Mouse (Mus musculus) forebrain, embryonic 10.5 days (tissue): ENCODE measurements around the gene Gpc4. TPM values are rescaled to one million over a fixed set of nuclear protein-coding genes. Genes with fewer than 3 reads are reported as not detected.

Source experiments
- DNase-seq: peaks from one replicate; pipeline ENCODE4 v3.0.0-alpha.2; 2017; ENCODE audit warnings: low spot score; ENCODE audit errors: extremely low spot score
- H3K27ac ChIP-seq: fragments of 300-500 bp; sonication (generic); 2 replicates; pipeline ENCODE4 v1.5.1; 2016; ENCODE audit warnings: mild to moderate bottlenecking
- H3K27me3 ChIP-seq: fragments of 300-500 bp; sonication (generic); 2 replicates; pipeline ENCODE4 v1.6.1; 2016; ENCODE audit warnings: mild to moderate bottlenecking; ENCODE audit not compliant: poor library complexity, severe bottlenecking
- H3K36me3 ChIP-seq: fragments of 300-500 bp; sonication (generic); replicated peaks from 2 replicates; pipeline ENCODE4 v1.6.1; 2016; ENCODE audit warnings: mild to moderate bottlenecking, moderate library complexity
- H3K4me1 ChIP-seq: fragments of 300-500 bp; sonication (generic); 2 replicates; pipeline ENCODE4 v1.6.1; 2016
- H3K4me3 ChIP-seq: fragments of 300-500 bp; sonication (generic); 2 replicates; pipeline ENCODE4 v1.5.1; 2016; ENCODE audit warnings: mild to moderate bottlenecking, moderate library complexity
- H3K9me3 ChIP-seq: fragments of 300-500 bp; sonication (generic); 2 replicates; pipeline ENCODE4 v1.6.1; 2016; ENCODE audit warnings: mild to moderate bottlenecking, moderate library complexity
- WGBS: fragments of 180-500 bp; shearing (Covaris S2); methylation state at CpG from one replicate; pipeline ENCODE4 v1.1.7; 2016; 5-methylcytosine and 5-hydroxymethylcytosine counted together
- polyA plus RNA-seq: library from polyadenylated mRNA; unstranded; fragments of >200 nt; fragmentation: Nextera tagmentation; extraction: Ambion mirVana; gene quantifications from 2 replicates; pipeline ENCODE4 v1.2.1, GENCODE M21; 2016

Gpc4 gene
- 74.0 and 83.7 TPM in 2 replicates for polyA plus RNA-seq

DNA sequence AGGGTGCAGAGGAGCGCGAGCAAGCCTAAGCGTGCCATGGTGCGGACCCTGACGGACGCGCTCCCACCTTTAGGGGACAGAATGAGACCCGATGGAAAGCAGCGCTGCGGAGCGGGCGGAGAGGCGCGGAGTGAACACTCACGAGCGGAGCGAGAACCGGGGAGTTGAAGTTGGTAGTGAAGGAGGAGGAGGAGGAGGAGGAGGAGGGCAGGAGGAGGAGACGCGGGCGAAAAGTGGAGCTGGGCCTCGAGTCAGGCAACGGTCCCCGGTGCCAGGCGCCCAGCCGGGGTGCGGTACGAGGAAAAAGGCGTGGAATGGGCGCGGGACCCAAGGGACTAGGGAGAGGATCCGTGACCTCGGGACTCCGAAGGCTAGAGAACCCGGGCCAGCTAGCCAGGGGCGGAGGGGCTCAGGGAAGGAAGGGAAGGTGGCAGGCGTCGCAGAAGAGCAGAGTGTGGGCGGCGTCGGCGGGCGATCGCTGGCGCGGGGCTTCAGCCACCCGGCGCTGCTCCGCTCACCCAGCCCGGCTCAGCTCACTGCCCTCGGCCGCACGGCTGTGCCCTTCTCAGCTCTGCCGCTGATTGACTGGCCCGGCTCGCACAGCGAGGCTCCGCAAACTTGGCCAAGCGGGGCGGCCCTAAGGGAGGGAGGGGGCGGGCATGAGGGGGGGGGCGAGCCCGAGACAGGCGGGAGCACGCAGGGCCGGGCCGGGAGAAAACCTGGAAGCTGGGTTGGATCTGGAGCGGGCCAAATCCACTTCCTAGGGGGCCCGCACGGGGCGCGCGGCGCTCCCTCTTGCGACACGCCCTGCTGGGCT is at the start of gene Gpc4:
Gene Gpc4 (minus strand): TSS at position 515 of the 817 bp plus-strand sequence.
- H3K9me3 ChIP-seq = no peaks in the 10 kb centered on the region
- peaks cover 49% of the 10 kb centered on the region for H3K27me3 ChIP-seq
- H3K27ac ChIP-seq = peak within 1 kb of the TSS; percentile 93
- H3K4me3 ChIP-seq = peak within 1 kb of the TSS; percentile 70
- 15% methylated on average over 57 of the region's 76 CpGs for WGBS
- peak; percentile 74 for DNase-seq
- H3K4me1 ChIP-seq = peaks cover 44% of the 10 kb centered on the region
- peaks cover 17% of the 10 kb centered on the region for H3K36me3 ChIP-seq

DNA sequence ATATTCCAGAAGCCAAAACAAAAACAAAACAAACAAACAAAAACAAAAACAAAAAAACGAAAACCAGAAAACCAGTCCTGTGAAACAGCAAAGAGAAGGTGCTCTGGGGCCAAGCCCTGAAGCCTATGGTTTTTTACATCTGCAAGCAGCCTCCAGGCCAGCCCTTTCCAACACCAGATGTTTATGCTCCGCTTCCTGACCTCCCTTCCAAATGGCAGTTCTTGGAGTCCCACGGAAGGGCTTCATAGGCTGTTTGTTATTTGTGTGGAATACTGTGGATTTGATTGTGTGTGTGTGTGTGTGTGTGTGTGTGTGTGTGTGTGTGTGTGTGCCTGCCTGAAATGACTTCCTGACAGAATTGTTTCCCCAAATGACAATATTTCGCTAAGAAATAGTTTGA is 47.8 kb upstream of the Gpc4 start:
- no peaks in the 10 kb centered on the region for H3K9me3 ChIP-seq
- H3K4me1 ChIP-seq = peaks cover 11% of the 10 kb centered on the region
- H3K36me3 ChIP-seq = no peaks in the 10 kb centered on the region
- DNase-seq = no peak
- H3K27me3 ChIP-seq = peaks cover 33% of the 10 kb centered on the region
- WGBS = 71% methylated on average over 4 of the region's 4 CpGs
- H3K27ac ChIP-seq = no peak overlapping the region
- no peak overlapping the region for H3K4me3 ChIP-seq

DNA sequence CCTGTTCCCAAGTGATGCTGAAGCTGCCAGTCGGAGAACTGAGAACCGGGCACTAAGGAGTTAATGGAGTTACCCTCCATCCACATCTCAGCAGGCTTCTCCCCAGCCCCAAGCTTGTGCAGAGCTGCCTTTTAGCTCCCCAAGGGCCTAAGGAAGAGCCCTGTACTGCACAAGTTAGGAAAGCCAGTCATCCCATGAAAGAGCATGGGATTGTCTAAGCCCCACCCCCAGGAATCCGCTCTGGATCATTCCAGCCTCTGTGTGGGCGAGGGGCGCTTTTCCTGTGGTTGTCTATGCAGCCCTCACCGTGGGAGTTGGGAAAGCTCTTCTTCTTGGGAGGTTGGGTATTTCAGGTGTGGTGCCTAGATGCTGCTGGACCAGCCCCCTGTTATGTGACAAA is 34.8 kb upstream of the Gpc4 start:
- no peak for DNase-seq
- no peak overlapping the region for H3K4me3 ChIP-seq
- no peaks in the 10 kb centered on the region for H3K9me3 ChIP-seq
- 19% methylated on average over 6 of the region's 6 CpGs for WGBS
- H3K36me3 ChIP-seq = no peaks in the 10 kb centered on the region
- peak overlapping the region; percentile 30; the same call in 1 of the 2 replicates for H3K27ac ChIP-seq
- H3K4me1 ChIP-seq = peaks cover 16% of the 10 kb centered on the region
- peaks cover 30% of the 10 kb centered on the region for H3K27me3 ChIP-seq

DNA sequence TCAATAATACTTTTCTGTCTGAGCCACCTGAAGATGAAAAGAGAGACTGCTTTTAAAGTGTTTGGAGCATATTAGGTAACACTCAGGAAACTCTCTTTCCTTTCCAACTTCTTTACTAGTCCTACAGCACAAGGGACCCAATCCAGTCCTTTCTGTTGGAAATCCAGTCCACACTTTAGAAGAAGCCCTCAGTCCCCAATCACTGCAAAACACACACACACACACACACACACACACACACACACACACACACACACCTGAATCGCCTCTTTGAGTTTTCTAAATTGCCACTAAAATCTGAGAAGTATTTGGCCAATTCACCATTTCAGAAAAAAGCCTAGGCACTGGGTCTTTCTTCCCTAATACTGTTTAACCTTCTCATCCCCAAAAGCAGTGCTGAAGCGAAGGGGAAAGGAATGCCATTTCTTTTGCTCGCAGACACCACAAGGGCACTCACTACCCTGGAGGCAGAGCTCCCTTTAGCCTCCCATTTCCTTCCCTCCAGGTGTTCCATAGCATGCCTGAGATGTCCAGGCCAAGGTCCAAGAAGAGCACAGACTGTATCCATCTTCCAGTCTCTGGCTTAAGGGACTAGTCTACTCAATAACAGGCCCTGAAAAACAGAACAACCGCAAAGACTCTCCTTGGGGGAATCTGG is 28.4 kb upstream of the Gpc4 start:
- 27% methylated on average over 4 of the region's 4 CpGs for WGBS
- Histone ChIP-seq H3K4me3 (no peak overlapping the region), H3K4me1 (peaks cover 30% of the 10 kb centered on the region), H3K27ac (0 out of 2 replicates have a peak overlapping the region, but pooled peaks have one; percentile 20), H3K36me3 (no peaks in the 10 kb centered on the region), H3K9me3 (no peaks in the 10 kb centered on the region), H3K27me3 (peaks cover 47% of the 10 kb centered on the region)
- peak; percentile 32 for DNase-seq

DNA sequence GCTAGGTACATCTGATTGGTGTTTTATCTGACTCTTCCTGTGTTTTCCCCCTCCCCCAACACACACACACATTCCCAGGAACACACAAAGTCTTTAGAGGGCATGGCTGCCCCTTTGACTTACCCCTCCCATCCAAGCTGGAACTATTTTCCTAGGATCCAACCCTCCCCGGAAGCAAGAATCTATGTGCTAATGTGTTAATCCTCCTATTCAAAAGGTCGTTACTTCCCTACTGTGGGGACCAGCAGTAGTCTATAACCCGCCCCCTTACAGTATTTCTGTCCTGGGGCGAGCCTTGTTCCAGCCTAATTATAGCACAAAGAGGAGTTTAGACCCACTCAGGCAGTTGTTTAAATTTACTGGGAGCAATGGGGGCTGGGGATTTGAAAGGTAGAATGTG is 24.0 kb upstream of the Gpc4 start:
- Histone ChIP-seq H3K4me1 (peaks cover 40% of the 10 kb centered on the region), H3K4me3 (no peak overlapping the region), H3K27ac (0 out of 2 replicates have a peak overlapping the region, but pooled peaks have one; percentile 51), H3K27me3 (peaks cover 81% of the 10 kb centered on the region), H3K9me3 (no peaks in the 10 kb centered on the region), H3K36me3 (no peaks in the 10 kb centered on the region)
- DNase-seq = peak; percentile 19
- WGBS = 17% methylated on average over 4 of the region's 4 CpGs

DNA sequence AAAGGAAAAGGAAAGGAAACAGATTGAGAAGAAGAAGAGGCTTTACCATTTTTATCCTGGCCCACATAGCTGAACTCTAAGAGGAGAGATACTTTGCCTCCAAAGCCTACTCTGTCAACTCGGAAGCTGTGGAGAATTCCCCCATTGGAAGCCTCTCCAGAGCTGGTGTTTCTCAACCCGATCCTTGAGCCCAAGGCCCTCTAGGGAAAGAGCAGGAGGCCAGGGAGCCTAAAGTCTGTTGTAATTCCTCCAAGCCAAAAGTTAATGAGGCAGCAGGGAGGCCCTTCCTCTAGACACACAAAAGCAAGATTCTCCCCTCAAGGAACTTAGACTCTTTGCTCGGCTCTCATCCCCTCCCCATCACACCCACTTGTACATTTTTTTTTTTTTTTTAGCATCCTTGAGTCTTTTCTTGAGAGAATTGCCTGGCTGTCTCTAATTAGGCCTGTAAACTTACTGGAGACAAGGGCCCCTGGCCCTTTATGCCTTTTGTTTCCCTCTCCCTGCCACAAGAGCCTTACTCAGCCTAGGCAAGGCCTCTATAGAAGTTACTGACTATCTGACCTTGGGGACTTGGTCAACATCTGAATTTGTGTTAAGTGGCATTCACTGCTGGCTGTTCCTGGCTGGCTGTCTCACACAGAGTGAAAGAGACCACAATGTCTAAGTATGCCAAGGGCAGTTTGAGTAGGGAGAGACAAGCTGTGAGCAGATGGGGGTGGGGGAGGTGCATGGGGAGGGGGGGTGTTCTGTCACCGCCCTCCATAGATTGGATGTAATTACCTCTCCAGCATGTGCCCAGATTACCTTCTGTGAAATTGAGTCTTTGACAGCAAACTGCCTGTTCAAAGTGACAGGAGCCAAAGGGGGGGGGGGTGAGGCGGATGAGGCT is 18.7 kb upstream of the Gpc4 start:
- peaks cover 91% of the 10 kb centered on the region for H3K27me3 ChIP-seq
- DNase-seq = no peak
- H3K4me3 ChIP-seq = no peak overlapping the region
- WGBS = 19% methylated on average over 5 of the region's 5 CpGs
- no peaks in the 10 kb centered on the region for H3K9me3 ChIP-seq
- H3K4me1 ChIP-seq = peaks cover 20% of the 10 kb centered on the region
- H3K36me3 ChIP-seq = no peaks in the 10 kb centered on the region
- H3K27ac ChIP-seq = 0 out of 2 replicates have a peak overlapping the region, but pooled peaks have one; percentile 30

DNA sequence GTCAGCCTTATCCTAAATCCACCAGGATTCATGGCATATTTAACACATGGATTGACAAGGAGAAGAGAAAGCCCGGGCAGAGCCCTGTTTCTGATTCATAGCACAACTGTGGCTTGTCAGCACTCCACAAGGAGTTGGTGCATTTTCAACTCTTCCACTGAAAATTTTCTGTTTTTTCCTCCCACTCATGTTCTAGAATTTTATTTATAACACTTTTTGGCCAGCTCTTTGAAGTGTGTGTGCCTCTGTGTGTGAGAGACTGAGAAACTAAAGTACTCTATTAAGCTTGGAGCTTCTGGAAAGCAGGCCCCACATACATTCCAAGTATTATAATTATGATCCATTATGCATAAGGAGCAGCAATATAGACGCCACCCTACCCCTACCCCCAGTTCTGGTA is 16.3 kb upstream of the Gpc4 start:
- H3K27ac ChIP-seq = no peak overlapping the region
- WGBS = 68% methylated on average over 2 of the region's 2 CpGs
- H3K9me3 ChIP-seq = no peaks in the 10 kb centered on the region
- H3K4me3 ChIP-seq = no peak overlapping the region
- peaks cover 17% of the 10 kb centered on the region for H3K4me1 ChIP-seq
- H3K36me3 ChIP-seq = no peaks in the 10 kb centered on the region
- H3K27me3 ChIP-seq = peaks cover 68% of the 10 kb centered on the region
- no peak for DNase-seq

DNA sequence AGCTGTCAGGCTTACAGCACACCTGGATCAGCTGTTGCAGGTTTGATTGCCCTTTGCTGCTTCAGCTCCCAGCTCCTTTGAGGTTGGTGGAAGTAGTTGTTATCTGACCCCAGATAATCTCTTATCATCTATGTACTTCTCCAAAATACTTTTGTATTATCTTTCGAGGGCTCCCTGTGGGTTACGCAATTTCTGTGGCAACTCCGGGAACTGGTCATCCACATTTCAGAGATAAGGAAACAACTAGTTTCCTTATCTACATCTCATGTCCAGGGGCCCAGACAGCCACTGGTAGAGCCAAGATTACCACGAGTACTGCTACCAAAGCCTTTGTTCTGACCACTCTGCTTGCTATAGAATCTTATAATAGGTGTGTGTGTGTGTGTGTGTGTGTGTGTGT is 12.0 kb upstream of the Gpc4 start:
- Histone ChIP-seq H3K4me3 (no peak overlapping the region), H3K27ac (no peak overlapping the region), H3K36me3 (no peaks in the 10 kb centered on the region), H3K9me3 (no peaks in the 10 kb centered on the region), H3K27me3 (peaks cover 30% of the 10 kb centered on the region), H3K4me1 (no peaks in the 10 kb centered on the region)
- 79% methylated on average over 4 of the region's 4 CpGs for WGBS
- DNase-seq = no peak

DNA sequence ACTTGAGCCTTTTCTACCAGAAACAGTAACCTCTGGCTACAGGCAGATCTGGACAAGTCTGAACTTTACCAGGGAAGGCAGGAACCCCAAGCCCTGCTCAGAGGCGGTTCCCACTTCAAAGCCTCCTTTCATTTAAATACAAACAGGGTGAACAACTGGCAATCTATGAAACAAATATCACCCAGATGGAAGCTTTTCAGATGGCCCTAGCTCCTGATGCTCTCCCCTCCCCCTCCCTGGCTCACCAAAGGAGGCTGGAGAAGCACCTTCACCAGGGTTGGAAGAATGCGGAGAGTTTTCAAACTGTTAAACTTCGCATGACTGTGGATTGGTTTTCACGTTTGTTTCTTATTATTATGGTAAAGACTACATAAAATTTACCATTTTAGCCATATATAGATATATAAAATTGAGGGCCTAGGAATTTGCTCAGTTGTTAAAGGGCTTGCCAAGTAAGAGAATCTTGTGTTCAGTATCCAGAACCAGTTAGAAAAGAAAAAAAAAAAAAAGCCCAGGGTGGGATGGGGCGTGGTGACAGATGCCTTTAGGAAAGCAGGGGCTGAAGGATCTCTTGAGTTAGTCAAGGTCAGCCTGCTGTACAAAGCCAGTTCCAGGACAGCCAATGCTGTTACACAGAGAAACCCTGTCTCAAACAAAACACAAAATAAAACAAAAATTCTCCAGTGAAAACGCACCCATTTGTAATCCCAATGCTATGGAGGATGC is 2.6 kb upstream of the Gpc4 start:
- H3K9me3 ChIP-seq = no peaks in the 10 kb centered on the region

DNA sequence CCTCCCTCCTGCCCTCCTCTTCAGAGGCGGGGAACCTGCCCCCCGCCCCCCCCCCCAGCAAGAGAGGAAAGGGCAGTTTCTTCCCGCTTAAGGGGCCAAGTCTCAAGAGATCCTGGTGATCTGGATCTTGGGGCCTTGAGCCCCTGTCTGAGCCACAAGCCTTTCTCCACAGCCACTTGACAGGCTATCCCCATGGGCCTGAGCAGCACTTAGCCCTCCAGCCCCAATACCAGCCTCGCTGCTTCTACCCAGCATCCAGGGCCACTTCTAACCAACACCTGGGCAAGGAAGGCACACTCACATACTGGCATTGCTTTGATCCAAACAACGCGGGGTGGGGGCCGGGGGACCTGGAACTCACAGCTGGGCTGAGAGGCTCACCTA is 495 bp upstream of the Gpc4 start:
- H3K36me3 ChIP-seq = peaks cover 11% of the 10 kb centered on the region
- H3K27me3 ChIP-seq = peaks cover 49% of the 10 kb centered on the region
- peak overlapping the region; percentile 93 for H3K27ac ChIP-seq
- no peaks in the 10 kb centered on the region for H3K9me3 ChIP-seq
- H3K4me1 ChIP-seq = peaks cover 44% of the 10 kb centered on the region
- peak overlapping the region; percentile 70 for H3K4me3 ChIP-seq
- 45% methylated on average over 4 of the region's 7 CpGs for WGBS
- DNase-seq = no peak

More for the DNA sequence above, 2.6 kb upstream of the Gpc4 start:
- Histone ChIP-seq H3K27me3 (peaks cover 44% of the 10 kb centered on the region), H3K4me1 (peaks cover 28% of the 10 kb centered on the region), H3K27ac (no peak overlapping the region), H3K4me3 (no peak overlapping the region), H3K36me3 (no peaks in the 10 kb centered on the region)
- DNase-seq = no peak
- 46% methylated on average over 6 of the region's 6 CpGs for WGBS

DNA sequence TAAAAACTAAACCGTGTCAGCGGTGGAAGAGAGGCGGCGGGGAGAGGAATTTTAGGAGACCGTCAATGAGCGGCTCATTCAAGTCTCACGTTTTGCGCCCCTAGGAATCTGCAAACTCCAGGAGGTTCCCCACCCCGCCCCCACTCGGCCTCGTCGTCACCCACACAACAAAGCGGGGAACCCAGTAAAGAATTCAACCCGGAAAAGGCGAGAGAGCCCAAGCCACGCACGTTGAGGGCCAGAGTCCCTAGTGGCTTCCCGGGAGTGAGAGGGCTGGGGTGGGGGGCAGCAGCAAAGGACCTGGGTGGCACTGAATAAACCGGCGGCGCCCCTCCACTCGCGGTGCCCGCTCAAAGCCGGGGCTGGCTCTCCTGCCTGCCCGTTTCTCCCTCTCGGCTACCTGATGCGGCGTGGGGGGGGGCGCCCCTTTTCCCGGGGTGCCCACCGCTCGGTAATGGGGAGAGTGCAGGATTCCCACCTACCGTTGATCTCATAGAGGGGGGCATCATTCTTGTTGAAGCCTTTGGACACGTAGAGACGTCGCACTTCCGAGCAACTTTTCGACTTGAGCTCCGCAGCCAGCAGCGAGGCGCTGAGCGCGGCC is 816 bp downstream of the Gpc4 start:
- Histone ChIP-seq H3K4me3 (peak overlapping the region; percentile 70), H3K36me3 (peaks cover 24% of the 10 kb centered on the region), H3K4me1 (peaks cover 44% of the 10 kb centered on the region), H3K9me3 (no peaks in the 10 kb centered on the region), H3K27ac (peak overlapping the region; percentile 93), H3K27me3 (peaks cover 49% of the 10 kb centered on the region)
- peak; percentile 26 for DNase-seq
- WGBS = 17% methylated on average over 43 of the region's 44 CpGs
